Mouse (Mus musculus) kidney, embryonic 14.5 days (tissue): ENCODE measurements around the gene Abr. TPM values are rescaled to one million over a fixed set of nuclear protein-coding genes. Genes with fewer than 3 reads are reported as not detected.

Experiments
- ATAC-seq: fragments of 200-750 bp; cut with Nextera tagmentation; 2 replicates; pipeline ENCODE4 v1.8.0; 2017; ENCODE audit warnings: moderate number of reproducible peaks, mild to moderate bottlenecking, moderate TSS enrichment, moderate library complexity; ENCODE audit not compliant: low FRiP score, low TSS enrichment
- H3K27ac ChIP-seq: fragments of 300-500 bp; sonication (generic); 2 replicates; pipeline ENCODE4 v1.5.1; 2014; ENCODE audit warnings: low read depth, mild to moderate bottlenecking, low read length, moderate library complexity, mixed read lengths
- H3K27me3 ChIP-seq: fragments of 300-500 bp; sonication (generic); 2 replicates; pipeline ENCODE4 v1.6.1; 2014; ENCODE audit warnings: mild to moderate bottlenecking, low read length; ENCODE audit not compliant: control insufficient read depth, insufficient read depth
- H3K36me3 ChIP-seq: fragments of 300-500 bp; sonication (generic); 2 replicates; pipeline ENCODE4 v1.6.1; 2014; ENCODE audit warnings: low read length, mixed read lengths; ENCODE audit not compliant: control insufficient read depth, insufficient read depth
- H3K4me1 ChIP-seq: fragments of 300-500 bp; sonication (generic); 2 replicates; pipeline ENCODE4 v1.6.1; 2014; ENCODE audit warnings: low read length, mixed read lengths; ENCODE audit not compliant: control insufficient read depth, insufficient read depth
- H3K4me2 ChIP-seq: fragments of 300-500 bp; sonication (generic); replicated peaks from 2 replicates; pipeline ENCODE4 v1.6.1; 2014; ENCODE audit warnings: low read depth, mild to moderate bottlenecking, low read length
- H3K4me3 ChIP-seq: fragments of 300-500 bp; sonication (generic); 2 replicates; pipeline ENCODE4 v1.5.1; 2014; ENCODE audit warnings: mild to moderate bottlenecking, low read length
- H3K9ac ChIP-seq: fragments of 300-500 bp; sonication (generic); 2 replicates; pipeline ENCODE4 v1.6.1; 2014; ENCODE audit warnings: low read depth, mild to moderate bottlenecking, low read length, moderate library complexity
- H3K9me3 ChIP-seq: fragments of 300-500 bp; sonication (generic); 2 replicates; pipeline ENCODE4 v1.6.1; 2016; ENCODE audit warnings: low read length; ENCODE audit not compliant: control insufficient read depth
- WGBS: fragments of 180-500 bp; shearing (Covaris S2); extraction: QIAGEN DNeasy Blood & Tissue Kit; methylation state at CpG from one replicate; pipeline ENCODE4 v1.1.7; 2014; 5-methylcytosine and 5-hydroxymethylcytosine counted together
- polyA plus RNA-seq: library from polyadenylated mRNA; unstranded; fragments of >200 nt; fragmentation: Nextera tagmentation; extraction: Ambion mirVana; gene quantifications from 2 replicates; pipeline ENCODE4 v1.2.1, GENCODE M21; 2014

Gene Abr
- polyA plus RNA-seq, 1 experiment from 2014 or later = 57.7 TPM

DNA sequence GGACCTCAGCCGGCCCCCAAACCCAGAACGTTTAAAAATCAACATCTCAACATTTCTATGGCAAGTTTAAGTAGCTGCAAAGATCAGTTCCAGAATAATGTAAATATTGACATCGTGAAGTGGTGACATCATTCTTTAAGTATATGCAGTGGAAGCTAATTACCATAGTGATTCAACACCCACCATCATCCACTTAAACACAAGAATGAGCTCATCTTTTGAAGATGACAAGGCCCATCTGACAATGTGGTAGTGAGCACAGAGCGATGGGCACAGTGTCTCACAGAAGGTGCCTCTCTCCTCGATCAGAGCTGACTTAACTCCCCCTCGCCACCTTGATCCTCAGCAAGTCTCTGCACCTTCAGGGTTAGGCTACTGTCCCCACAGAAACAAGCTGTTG lies 196.4 kb downstream of the Abr start:
- ATAC-seq = no peak
- Histone ChIP-seq H3K27me3 (no peaks in the 10 kb centered on the region), H3K4me2 (no peak overlapping the region), H3K9ac (no peak overlapping the region), H3K36me3 (peaks cover 44% of the 10 kb centered on the region), H3K9me3 (no peaks in the 10 kb centered on the region), H3K4me3 (no peak overlapping the region), H3K27ac (no peak overlapping the region), H3K4me1 (peaks cover 3% of the 10 kb centered on the region; the same call in 1 of the 2 replicates)
- 81% methylated on average over 6 of the region's 6 CpGs for whole genome bisulfite sequencing

- ATAC-seq = no peak
- H3K9ac ChIP-seq = no peak overlapping the region
- H3K27ac ChIP-seq = no peak overlapping the region
- no peak overlapping the region for H3K4me3 ChIP-seq
- H3K4me2 ChIP-seq = no peak overlapping the region
- no peaks in the 10 kb centered on the region for H3K4me1 ChIP-seq
- peaks cover 90% of the 10 kb centered on the region for H3K36me3 ChIP-seq
- no peaks in the 10 kb centered on the region for H3K9me3 ChIP-seq
- H3K27me3 ChIP-seq = no peaks in the 10 kb centered on the region
- WGBS = 77% methylated on average over 4 of the region's 4 CpGs
Observed at GRCm38 (mm10) chr11:76420896-76421295, 201.2 kb downstream of the Abr start.

DNA sequence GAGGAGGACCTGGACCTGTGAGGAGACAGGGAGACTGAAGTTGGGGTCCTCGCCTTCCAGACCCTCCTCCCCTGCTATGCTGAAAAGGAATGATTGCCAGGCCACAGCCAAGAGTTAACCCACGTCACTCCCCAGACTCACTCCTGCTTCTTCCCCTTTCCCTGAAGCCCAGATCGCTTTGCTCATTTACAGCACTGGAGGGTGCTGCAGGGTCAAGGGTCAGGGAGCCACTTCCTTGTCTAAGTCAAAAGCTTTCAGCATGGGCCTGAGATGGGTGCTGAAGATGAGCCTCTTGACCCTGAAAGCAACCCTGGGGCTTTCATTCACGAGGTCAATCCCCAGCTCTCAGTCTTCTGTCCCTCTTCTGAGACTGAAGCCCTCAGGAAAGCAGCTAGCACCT lies 202.9 kb downstream of the Abr start:
- no peak for ATAC-seq
- Histone ChIP-seq H3K4me3 (no peak overlapping the region), H3K4me2 (no peak overlapping the region), H3K27me3 (no peaks in the 10 kb centered on the region), H3K27ac (no peak overlapping the region), H3K9me3 (no peaks in the 10 kb centered on the region), H3K4me1 (no peaks in the 10 kb centered on the region), H3K9ac (no peak overlapping the region), H3K36me3 (peaks cover 95% of the 10 kb centered on the region)
- whole genome bisulfite sequencing = 62% methylated on average over 4 of the region's 4 CpGs

DNA sequence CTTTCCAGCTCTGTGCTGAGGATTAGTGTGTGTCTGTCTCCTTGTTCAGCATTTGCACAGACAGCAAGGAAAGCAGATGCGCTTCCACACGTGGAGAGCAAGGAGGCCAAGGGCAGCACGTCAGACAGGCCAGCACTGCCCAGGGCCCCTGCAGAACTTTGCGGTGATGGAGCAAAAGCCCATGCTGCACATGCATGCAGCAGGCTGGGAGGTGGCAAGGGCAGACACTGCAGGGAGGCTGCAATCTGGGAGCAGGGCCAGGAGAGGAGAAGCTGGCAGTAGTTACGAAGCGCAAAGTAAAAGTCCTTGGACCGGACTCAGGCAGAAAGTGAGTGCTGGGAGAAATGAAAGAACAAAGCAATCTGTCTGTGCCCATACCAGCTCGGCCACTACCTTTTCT lies 203.7 kb downstream of the Abr start:
- Histone ChIP-seq H3K36me3 (peaks cover 95% of the 10 kb centered on the region), H3K9ac (no peak overlapping the region), H3K4me2 (no peak overlapping the region), H3K4me3 (no peak overlapping the region), H3K9me3 (no peaks in the 10 kb centered on the region), H3K4me1 (no peaks in the 10 kb centered on the region), H3K27ac (no peak overlapping the region), H3K27me3 (no peaks in the 10 kb centered on the region)
- ATAC-seq = no peak
- WGBS = 85% methylated on average over 8 of the region's 8 CpGs

DNA sequence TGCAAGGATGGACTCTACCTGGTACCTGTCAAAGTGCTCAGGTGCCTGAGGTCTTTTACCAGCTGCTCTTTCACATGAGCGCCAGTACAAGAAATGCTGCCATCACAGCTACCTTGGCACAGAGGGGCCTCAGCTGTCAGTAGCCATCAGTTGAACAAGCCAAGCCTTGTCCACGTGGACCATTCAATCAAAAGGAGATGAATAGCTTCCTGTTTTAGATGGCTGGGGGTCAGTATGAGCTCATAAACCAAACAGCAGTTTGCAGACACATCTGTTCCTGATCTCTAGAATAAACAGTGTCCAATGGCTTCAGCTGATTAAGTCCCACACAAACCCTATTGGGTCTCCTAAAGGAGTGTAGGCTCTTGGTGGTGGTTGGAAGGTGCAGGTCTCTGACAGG lies 206.1 kb downstream of the Abr start:
- Histone ChIP-seq H3K4me2 (no peak overlapping the region), H3K27me3 (no peaks in the 10 kb centered on the region), H3K4me1 (no peaks in the 10 kb centered on the region), H3K4me3 (no peak overlapping the region), H3K36me3 (peaks cover 86% of the 10 kb centered on the region), H3K9ac (no peak overlapping the region), H3K9me3 (no peaks in the 10 kb centered on the region), H3K27ac (no peak overlapping the region)
- WGBS = 48% methylated on average over 2 of the region's 2 CpGs
- ATAC-seq = no peak

DNA sequence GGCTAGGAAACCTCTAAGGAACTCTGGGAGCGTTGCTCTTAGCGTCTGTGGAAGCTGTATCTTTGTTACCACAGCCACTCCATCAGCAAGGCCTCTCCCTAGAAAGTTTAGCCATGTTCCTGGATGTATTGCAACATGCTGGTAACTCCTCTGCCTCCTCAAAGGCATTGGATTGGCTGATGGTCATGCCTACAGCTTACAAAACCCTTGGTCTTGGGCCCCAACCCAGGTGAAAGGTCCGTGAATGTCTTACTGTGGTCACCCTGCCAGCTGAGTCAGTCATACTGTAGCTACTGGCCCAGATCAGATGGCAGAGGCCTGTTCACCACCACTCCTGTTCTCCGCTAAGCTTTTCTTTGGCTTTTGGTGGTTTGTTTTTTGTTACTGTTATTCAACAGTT lies 207.1 kb downstream of the Abr start:
- Histone ChIP-seq H3K4me1 (no peaks in the 10 kb centered on the region), H3K27me3 (no peaks in the 10 kb centered on the region), H3K4me3 (no peak overlapping the region), H3K9ac (no peak overlapping the region), H3K36me3 (peaks cover 81% of the 10 kb centered on the region), H3K27ac (no peak overlapping the region), H3K9me3 (no peaks in the 10 kb centered on the region), H3K4me2 (no peak overlapping the region)
- 90% methylated on average over 4 of the region's 4 CpGs for WGBS
- ATAC-seq = no peak

DNA sequence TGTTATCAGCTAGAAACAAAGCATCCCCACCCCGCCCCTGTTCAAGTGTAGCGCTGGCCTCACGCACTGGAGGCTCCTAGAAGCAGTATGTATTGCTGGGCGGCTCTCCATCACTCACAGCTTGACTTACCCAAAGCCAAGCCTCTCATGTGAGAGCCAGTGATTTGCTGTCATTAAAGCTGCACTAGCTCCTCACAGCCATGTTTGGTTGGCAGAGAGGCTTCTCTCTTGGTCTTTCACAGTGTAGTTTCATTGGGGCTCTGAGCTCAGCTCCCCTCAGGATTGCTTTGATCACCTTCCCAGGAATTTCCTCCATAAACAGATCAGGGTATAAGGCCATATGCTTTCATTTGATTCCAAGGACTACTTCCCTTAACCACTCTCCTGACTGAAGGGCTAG lies 208.9 kb downstream of the Abr start:
- Histone ChIP-seq H3K4me3 (no peak overlapping the region), H3K9ac (no peak overlapping the region), H3K27me3 (no peaks in the 10 kb centered on the region), H3K4me2 (no peak overlapping the region), H3K9me3 (no peaks in the 10 kb centered on the region), H3K27ac (no peak overlapping the region), H3K36me3 (peaks cover 66% of the 10 kb centered on the region), H3K4me1 (no peaks in the 10 kb centered on the region)
- no peak for ATAC-seq
- WGBS = 74% methylated on average over 4 of the region's 4 CpGs

GRCm38 (mm10) chr11:76410826-76411225 lies 211.3 kb downstream of the Abr start:
- no peak for ATAC-seq
- no peaks in the 10 kb centered on the region for H3K9me3 ChIP-seq
- no peak overlapping the region for H3K27ac ChIP-seq
- no peak overlapping the region for H3K4me3 ChIP-seq
- no peak overlapping the region for H3K9ac ChIP-seq
- H3K4me1 ChIP-seq = peaks cover 5% of the 10 kb centered on the region; the same call in 1 of the 2 replicates
- peaks cover 43% of the 10 kb centered on the region for H3K36me3 ChIP-seq
- 80% methylated on average over 12 of the region's 12 CpGs for WGBS
- no peaks in the 10 kb centered on the region for H3K27me3 ChIP-seq
- no peak overlapping the region for H3K4me2 ChIP-seq

GRCm38 (mm10) chr11:76406702-76407583 lies 215.2 kb downstream of the Abr start, which contains the start of gene Timm22:
Timm22 (plus strand) TSS chr11:76406952.
- peak within 1 kb of the TSS; percentile 90 for H3K9ac ChIP-seq
- peak within 1 kb of the TSS; percentile 69 for H3K4me2 ChIP-seq
- H3K4me3 ChIP-seq = peak within 1 kb of the TSS; percentile 91
- peak within 1 kb of the TSS; percentile 13; the same call in 1 of the 2 replicates for H3K27ac ChIP-seq
- no peaks in the 10 kb centered on the region for H3K27me3 ChIP-seq
- ATAC-seq = peak; percentile 96
- H3K36me3 ChIP-seq = peaks cover 11% of the 10 kb centered on the region
- H3K4me1 ChIP-seq = peaks cover 5% of the 10 kb centered on the region; the same call in 1 of the 2 replicates
- under 1% methylated on average over 46 of the region's 46 CpGs for WGBS
- H3K9me3 ChIP-seq = no peaks in the 10 kb centered on the region
